13 mouse cellular contexts compared by ENCODE assay signal in the genomic region with DNA sequence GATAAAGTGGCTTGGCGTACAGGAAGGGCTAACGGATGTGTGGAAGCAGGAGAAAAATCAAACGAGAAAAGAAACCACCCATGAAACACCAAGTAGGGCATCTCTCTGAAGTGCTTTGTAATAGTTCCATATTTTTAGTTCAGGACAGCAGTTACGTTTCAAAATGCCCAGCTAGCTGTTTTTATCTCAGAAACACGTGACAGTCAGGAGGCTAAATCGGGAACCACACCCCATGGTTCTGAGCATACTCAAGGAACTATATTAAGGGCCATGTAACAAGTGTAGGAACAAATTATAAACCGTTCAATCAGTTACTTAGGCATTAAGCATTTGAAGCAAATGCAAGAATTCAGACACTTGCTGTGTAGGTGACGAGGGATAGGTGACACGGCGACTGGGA. TPM values are rescaled to one million over a fixed set of nuclear protein-coding genes. Genes with fewer than 3 reads are reported as not detected.
"Had no signal": no experiment of that assay in that cellular context is flagged by ENCODE, and none has a peak within 500 bp of the region (broad histone marks: within the 10 kb centered on the region; RNA-seq: fewer than 3 reads in every experiment).

No protein-coding gene starts in this region.

- H3K4me1 ChIP-seq: limb, embryonic 13.5 days; midbrain, embryonic 12.5 days had no signal

- H3K9ac ChIP-seq: limb, embryonic 13.5 days; liver, embryonic 14.5 days; midbrain, embryonic 12.5 days had no signal

- H3K27me3 ChIP-seq: limb, embryonic 13.5 days; midbrain, embryonic 12.5 days had no signal

- H3K9me3 ChIP-seq: limb, embryonic 13.5 days; midbrain, embryonic 12.5 days had no signal

- H3K27ac ChIP-seq: kidney, postnatal 0 days; limb, embryonic 13.5 days; liver, embryonic 14.5 days; midbrain, embryonic 12.5 days had no signal

- DNase-seq: kidney, postnatal 36 days; layer of hippocampus, adult 9-11 months; layer of hippocampus, postnatal 36 days; left cerebral cortex, postnatal 4 days; lung, adult 18-20 months; right cerebral cortex, postnatal 14 days; thymus, postnatal 36 days had no signal

- ATAC-seq: midbrain, embryonic 16.5 days had no signal

- H3K4me2 ChIP-seq: limb, embryonic 13.5 days; midbrain, embryonic 12.5 days had no signal

- H3K4me3 ChIP-seq: limb, embryonic 13.5 days; midbrain, embryonic 12.5 days had no signal

- H3K36me3 ChIP-seq: limb, embryonic 13.5 days; midbrain, embryonic 12.5 days had no signal

RNA-seq across cellular contexts. Expression of a gene that starts 56.2 kb away (rescaled TPM):
- total RNA-seq: megakaryocyte-erythroid progenitor cell, adult 5-6 weeks had no signal
